Mouse (Mus musculus) megakaryocyte, adult 5-6 weeks (primary cell): ENCODE measurements around the gene Akap12. TPM values are rescaled to one million over a fixed set of nuclear protein-coding genes. Genes with fewer than 3 reads are reported as not detected.

ENCODE experiments used
- ATAC-seq: 2 replicates; pipeline ENCODE4 v1.8.0; 2016; ENCODE audit warnings: mild to moderate bottlenecking, inconsistent platforms; ENCODE audit not compliant: poor library complexity, severe bottlenecking
- total RNA-seq, 2 experiments: library from RNA; stranded (forward) in 1 of 2; stranded (reverse) in 1 of 2; fragments of 153-499, 151-499 nt in 1 of 2; fragments of 221-1000, 200-1000 nt in 1 of 2; gene quantifications; 2 replicates each; pipeline versions ENCODE4 v1.2.3 to v1.2.4; 2015 to 2017

Akap12 gene
- total RNA-seq (2015) (0.02 and 0.18 TPM in 2 replicates), total RNA-seq (2017) (0.07 and 0.41 TPM in 2 replicates)

DNA sequence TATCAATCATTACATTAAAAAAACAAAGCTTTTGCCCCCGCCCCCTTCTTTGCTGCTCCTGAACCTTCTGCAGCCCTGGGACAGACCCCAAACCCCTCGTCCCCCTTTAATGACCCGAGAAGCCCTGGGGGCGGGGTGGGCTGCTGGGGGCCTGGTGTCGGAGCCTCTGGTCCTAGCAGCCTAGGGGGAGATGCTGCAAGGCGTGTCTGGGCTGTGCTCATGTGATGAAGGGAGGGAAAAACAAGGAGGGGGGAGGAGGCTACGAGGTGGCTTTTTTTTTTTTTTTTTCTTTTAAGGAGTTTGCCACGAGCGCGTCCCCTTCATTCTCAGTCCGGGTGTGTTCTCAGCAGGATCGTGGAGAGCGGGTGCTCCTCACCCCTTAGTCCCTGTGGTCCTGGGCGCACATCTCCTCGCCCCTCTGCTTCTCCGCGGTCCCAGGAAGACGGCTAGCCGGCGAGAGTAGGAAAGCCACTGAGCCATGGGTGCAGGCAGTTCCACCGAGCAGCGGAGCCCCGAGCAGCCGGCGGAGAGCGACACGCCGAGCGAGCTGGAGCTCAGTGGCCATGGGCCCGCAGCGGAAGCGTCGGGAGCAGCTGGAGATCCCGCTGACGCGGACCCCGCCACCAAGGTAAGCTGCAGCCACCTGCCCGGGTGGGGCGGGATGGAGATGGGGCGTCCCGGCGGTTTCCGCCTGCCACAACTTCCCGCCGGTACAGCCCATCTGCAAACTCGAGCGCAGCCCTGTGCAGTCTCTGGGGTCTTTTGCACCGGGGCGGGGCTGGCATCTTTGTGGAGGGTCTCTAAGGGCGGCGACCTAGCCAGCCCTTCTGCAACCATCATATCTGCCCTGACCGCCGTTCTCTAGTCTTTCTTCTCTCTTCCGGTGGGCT, at the start of gene Akap12:
TSS of gene Akap12 (plus strand) at position 340 of the 890 bp plus-strand sequence.
- ATAC-seq = 0 out of 2 replicates have a peak, but pooled peaks have one; percentile 21

DNA sequence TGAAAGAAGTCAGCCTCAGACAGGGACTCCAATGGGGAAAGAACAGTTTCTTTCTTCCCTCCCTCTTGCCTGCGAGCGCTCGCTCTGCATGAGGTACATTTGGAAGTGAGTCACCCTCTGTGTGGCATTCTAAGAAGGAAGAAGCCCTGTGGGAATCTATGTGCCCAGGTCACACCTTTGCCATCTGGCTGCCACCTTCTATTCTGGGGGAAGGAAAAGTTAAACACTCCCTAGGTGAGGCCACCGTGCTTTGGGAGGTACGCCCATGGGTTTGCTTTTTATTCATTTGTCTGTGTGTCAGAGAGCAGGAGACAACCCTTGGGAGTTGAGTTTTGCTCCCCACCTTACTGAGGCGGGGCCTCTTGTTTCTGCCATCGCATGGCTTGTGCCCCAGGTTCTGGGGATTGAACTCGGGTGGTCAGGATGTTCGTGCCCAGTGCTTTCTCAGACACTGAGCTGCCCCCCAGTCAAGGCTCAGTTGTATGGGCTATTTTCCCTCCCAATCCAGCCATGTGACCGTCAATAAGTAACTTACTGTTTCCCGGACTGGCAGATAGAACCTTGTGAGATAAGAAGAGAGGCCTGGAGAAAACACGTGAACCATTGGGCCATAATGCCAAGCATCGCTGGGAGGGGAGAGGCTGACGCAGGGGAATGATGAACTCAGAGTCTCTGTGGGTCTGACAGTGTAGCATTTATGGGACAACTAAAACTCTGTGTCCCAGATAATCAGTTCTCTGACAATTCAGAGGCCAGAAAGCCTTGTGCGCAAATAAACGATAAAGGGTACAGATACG, 35.4 kb upstream of the Akap12 start:
- no peak for ATAC-seq

DNA sequence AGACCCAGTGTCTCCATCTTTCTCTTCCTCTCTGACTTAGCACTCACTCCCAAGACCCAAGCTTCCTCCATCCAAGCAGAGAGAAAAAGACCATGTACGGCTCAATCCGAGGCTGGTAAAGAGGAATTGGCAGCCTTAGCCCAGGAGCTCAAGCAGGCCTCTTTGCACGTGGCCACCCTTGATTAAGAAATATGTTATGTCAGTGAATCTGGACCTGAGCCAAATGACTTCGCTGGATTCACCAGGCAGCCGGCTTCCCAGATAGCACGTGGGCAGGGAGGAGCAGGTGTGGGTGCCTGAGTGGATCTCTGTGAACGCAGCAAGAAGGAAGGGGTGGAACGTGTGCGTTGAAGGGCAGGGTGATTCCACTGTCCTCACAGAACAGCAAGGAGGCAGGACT, 33.1 kb upstream of the Akap12 start:
- ATAC-seq = 0 out of 2 replicates have a peak, but pooled peaks have one; percentile 21

DNA sequence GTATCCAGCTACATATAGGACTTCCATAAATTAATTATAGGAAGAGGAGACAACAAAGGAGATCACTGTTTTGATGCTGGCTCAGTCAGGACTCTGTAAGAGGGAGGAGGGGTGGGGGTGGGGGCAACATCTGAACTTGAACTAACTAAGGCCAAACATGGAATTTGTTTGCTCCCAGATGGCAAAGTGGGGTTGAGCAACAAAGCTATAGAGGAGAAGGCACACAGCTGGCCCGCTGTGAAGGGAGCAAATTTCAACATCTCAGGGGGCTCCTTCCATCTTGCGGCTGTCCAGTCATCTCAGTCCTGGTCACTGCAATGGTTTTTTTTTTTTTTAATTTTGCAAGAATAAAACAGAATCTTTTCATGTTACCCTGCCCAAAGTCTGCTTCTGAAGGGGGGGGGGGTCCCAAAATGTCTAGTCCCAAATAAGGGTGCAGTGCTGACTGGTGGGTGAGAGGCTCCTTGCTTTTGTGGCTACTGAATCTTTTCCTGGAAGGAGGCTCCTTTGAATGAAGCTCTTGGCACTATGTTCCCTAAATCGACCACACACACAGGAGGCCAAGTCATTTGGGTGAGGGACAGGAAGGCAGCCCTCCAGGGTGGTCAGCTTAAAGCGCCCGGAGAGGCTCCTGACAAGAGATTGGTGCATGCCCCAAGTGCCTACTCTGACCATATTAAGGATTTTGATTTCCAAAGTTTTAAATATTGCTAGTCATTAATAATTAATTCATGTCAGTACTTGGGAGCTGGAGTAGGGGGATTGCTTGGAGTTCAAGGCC, 26.2 kb upstream of the Akap12 start:
- ATAC-seq = no peak

DNA sequence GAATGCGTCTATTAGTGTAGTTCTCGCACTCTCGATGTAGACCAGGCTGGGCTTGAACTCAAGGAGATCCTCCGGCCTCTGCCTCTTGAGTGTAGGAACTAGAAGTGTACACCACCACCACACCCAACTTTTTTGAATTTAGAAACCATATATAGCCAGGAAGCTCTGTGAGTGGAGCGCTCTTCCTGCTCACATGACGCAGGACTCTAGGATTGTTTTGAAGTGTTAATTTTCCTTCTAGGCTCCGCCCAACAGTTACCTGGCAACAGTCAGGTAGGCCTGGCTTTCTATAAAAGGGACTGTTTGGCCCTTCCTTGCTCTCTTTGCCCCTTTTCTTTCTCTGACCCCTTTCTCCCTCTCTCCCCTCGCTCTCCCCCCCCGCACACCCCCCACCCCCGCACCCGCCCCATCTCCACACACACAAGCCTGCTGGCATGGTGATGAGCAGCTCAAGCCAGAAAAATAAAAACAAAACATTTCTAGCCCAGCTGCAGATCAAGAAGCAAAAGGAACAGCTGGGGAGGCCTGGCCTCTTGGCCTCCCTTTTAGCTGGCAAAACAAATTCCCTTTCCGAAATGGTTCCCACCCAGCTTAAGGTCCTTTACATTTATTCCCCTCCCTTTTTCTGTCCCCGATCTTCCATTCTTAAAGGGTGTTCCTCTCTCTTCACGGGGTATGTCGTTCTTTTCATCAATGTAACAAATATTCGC, 22.4 kb upstream of the Akap12 start:
- no peak for ATAC-seq

DNA sequence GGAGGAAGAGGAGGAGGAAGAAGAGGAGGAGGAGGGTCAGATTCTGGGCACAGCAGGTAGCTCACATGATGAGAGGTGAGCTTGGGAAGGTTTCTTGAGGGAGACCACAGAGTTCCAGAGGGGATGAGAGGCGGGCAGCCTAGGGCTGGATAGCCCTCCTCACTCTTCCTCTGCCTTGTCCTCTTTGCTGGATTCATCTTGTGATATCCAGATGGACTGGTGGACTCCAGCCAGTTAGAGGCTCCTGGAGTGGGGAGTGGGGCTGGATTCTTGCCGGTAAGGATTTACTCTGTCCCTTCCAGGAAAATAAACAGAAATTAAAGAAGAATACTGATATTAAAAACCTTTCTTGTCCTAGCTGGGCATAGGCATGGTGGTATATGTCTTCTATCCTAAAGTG, 20.4 kb upstream of the Akap12 start:
- no peak for ATAC-seq

DNA sequence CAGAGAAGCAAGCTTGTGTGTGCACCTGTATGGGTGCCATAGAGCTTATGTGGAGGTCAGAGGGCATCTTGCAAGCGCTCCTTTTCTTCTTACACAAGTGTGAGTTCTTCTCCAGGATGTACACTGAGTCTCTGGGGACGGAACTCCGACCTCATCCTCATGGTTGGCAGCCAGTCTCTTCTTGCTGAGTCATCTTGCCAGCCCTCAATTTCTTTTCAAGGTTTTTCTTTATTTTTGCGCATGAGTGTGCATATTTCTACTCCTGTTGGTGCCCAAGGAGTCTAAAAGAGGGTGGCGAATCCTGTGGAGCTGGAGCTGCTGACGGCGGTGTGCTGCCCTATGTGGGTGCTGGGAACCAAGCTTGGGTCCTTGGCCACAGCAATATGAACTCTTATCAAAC, 19.8 kb upstream of the Akap12 start:
- ATAC-seq = no peak

DNA sequence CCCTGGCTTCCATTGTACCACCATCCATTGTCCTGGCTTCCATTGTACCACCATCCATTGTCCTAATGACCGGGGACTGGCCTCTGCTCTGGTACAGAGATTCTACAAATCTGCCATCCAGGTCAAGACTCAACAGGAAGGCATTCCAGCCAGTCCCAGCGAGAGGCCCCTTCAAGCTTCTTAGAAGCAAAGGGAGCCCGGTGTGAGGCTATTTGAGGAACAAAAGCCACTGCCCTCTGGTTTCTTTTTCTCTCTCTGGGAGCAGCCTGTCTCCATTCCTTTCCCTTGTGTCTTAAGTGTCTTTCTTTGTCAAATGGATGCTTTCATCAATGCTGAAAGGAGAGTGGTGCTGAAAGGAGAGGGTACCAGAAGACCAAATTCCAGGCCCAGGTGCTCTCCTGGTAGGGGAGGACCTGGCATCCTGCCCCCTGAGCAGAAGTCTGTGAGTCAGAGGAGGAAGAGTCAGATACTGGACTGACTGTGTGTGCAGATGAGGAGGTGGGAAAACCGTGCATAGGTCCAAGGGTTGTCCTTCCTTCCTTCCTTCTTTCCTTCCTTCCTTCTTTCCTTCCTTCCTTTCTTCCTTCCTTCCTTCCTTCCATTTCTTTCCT, 16.8 kb upstream of the Akap12 start:
- no peak for ATAC-seq

DNA sequence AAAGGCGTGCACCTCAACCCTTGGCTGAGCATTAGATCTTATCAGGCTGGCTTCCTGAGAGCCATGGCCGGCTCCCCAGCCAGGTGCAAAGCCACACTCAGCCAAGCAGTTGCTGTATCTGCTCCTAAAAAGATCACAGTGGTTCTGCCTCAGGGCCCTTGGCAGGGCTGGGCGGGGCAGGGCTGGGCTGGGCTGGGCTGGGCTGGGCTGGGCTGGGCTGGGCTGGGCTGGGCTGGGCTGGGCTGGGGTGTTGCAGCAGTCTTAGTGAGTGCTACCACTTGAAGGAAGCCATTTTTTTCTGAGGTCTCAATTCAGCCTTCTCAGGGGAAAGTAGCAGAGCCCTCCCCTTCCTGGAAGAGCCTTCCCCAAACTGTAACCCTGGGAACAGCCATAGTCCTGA, 15.5 kb upstream of the Akap12 start:
- ATAC-seq = no peak

DNA sequence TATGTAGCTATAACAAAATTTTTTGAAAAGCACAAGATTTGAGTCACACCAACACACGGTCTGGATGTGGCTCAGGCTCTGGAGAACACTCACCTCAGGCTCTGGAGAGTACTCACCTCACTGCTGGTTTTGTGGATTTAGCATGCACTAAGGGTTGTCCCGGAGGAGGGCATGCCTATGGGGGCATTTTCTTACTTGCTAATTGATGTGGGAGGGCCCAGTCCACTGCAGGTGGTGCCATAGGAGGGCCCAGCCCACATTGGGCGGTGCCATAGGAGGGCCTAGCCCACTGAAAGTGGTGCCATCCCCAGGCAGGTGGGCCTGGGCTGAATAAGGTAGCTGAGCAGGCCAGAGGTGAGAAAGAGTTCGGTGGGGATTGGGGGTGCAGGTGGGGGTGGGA, 12.6 kb upstream of the Akap12 start:
- ATAC-seq = no peak

DNA sequence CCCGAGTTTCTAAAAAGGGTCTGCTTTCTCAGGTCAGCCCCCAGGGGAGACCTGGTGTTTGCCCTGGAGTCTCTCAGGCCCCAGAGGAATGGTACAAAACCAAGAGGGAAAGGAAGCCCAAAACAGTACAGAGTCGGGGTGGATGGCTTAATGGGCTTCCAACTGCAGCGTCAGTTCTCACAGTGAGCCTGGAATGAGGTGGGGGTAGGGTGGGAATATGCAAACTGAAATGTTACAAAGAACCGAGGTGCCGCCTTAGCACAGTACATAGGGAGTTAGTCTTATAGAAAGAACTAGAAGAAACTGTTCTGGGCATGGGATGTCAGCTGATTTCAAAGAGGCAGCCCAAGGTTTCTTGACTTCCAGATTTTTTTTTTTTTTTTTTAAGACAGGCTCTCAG, 11.7 kb upstream of the Akap12 start:
- ATAC-seq = no peak

DNA sequence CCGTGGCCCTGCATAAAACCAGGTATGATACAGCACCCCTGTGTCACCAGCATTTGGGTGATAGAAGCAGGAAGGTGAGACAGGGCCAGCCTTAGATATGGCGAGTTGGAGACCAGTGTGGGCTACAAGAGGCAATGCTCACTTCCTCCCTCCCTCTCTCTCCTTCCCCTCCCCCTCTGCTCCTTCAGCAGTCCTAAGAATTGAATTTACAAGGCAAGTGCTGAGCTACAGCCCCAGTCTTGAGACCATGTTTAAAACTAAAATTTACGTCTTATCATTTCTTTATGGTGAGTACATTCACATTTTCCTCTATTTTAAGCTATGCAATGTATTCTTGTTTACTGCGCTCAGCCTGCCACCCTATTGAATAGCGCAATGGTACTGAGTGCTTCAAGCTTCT, 5.3 kb upstream of the Akap12 start:
- no peak for ATAC-seq

DNA sequence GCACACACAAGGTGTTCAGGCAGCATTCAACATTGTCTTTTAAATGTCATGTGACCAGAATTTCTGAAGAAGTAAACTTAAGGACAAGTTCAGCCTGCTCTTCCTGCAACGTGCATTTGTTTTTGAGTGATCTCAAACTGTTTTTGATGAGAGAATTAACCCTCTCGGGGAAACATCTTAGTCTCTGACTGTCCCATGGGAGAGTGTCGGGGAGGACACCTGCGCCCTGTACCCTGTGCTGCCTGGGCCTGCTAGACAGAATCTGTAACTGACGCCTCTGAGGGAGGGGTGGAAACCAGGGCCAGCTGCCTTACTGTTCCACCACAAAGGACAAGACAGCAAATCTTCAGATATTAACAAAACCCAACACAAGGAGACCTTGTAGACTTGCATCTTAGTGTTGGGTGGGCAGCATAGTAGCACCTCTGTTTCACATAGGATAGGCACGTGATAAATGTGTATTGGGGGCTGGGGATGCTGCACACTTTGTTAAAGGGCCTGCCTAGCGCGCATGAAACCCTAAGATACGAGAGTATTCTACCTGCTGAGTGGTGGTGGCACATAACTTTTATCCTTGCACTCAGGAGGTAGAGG, 4.7 kb upstream of the Akap12 start:
- ATAC-seq = no peak

DNA sequence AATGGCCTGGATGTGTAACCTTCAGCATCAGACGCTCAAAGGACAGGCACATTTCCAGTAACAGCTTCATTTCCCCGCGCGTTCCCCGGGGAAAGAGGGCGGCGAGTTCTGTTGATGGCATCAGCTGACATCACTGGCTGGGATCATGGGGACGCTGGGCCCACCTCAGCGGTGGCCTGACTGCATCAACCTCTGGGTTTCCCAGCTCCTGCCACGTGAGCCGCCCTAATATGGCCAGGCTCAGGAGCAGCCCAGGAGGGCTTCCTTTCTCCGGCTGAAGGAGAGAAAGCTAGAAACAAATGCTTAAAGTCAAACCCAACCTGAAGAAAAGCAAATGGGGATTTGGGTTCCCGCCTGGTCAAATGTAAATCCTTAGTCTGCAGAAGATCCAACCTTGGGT, 539 bp upstream of the Akap12 start:
- ATAC-seq = no peak

DNA sequence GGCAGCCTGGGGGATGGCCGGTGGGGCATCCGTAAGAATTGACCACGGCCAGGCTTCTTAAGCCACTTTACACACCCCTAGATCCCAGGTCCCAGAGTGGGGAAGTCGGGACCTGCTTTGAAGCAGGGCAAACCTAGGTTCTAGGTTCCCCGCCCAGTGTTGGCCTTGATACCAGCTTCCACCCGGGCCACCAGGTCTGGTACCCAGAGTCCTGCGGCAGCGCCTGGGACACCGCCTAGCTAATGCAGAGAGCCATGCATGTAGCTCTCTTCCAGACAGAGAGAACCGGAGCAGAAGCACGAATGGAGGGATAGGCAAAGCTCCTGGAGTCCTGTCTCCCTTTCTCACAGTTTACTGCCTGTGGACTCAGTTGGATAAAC, 741 bp downstream of the Akap12 start:
- no peak for ATAC-seq

DNA sequence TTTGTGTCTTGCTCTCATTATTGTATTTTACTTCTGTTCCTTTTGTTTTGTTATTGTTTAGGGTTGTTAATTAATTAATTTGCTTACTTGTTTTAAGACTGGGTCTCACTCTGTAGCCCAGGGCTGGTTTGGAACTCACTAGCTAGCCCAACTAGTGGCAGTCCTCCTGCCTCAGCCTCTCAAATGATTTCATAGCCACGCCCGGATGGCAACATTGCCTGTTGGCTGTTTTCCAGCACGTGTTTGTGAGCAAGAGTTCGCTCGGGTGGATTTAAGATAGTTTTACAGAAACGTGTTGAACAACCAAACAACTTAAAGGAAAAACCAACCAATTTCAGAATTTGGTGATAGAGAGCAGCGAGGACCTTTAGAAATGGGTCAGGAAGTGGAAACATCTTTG, 1.3 kb downstream of the Akap12 start:
- no peak for ATAC-seq

DNA sequence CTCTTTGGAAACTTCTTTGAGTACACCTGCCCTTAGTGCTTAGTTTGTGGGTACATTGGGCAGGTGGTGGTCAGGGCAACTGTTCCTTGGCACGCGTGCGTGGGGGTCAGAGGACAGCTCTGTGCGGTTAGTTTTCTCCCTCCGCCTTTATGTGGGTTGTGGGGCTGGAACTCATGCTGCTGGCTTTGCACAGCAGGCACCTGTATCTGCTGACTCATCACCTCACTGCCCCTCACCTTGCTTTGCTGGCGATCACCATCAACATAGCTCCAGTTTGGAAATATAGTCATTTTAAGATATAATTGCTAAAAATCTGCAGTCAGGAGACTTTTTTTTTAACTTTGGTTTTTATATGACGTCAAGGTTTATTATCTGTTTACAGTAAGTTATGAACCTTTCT, 2.0 kb downstream of the Akap12 start:
- no peak for ATAC-seq

DNA sequence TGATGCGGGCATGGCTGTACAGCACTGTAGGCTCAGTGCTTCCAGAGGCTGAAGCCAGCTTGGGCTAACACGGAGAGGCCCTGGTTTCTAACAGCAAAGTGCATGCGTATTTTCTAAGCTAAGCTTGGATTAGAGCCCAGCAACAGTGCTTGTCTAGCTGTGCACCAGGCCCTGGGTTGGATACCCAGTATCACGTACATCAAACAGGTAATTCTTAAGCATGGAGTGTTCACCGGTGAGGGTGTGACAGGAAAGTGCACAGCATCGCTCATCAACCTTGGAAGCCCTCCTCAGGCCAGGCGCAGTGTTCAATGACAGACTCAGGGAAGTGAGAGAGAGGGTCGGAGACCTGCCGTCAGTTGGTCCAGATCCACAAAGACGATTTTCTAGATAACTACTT, 9.4 kb downstream of the Akap12 start:
- no peak for ATAC-seq

DNA sequence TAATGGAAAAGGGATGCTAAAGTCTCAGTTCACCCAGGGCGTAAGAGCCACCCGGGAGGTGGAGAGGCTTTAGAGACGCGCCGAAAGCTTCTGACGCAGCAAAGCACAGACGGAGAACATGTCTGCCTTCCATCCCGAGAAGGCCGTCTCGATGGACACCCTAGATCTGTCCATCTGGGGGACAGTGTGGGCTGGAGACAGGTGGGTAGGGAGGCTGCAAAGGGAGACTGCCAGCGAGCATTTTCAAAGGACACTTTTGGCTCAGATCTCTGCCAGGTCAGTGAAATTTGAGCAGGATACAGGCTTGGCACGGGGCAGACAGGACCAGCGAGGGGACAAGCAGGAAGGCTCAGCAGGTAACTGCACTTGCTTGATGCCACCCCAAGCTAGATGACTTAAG, 9.9 kb downstream of the Akap12 start:
- ATAC-seq = no peak

DNA sequence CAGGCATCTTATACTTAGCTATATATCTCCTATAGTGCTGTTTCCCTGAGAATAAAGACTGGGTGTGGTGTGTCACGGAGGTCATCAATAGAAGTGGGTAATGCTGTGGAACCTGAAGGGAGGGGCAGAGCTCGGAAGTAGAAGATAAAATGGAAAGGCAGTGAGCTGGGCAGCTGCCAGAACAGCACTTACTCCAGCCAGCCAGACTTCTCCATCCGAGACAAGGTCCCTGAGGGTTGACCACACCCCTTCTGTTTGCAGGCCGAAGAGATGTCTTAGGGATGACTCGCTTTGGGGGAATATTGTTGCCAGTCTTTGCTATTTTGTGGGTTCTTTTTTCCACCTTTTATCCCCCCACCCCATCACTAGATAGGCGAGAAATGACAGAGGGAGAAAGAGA, 11.9 kb downstream of the Akap12 start:
- no peak for ATAC-seq
